Mouse (Mus musculus): ENCODE measurements around the gene Mpc1. TPM values are rescaled to one million over a fixed set of nuclear protein-coding genes. Genes with fewer than 3 reads are reported as not detected.
"Not testable (repeated sequence)": the region's sequence is repeated elsewhere in the genome, so short reads cannot be mapped to it uniquely, and the experiment has no call there.

The Mpc1 gene
- polyA plus RNA-seq, 1 experiment from 2014 or later, result 106 TPM

DNA sequence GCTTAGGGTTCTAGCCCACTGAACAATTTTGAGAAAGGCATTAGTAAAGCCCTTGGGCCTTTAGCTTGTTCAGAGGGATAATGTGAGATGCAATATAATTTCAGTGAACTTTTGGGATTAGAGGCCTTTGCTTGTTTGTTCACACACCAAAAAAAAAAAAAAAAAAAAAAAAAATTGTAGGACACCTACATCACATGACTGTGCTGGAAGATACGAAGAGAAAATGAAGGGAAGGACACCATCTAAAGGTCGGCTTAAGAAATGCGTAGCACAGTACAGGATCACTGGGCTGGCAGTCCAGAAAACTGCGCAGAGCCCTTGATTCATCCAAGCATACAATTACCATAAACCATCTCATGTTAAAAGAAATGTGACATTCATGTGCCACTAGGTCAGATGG, 18.8 kb downstream of the Mpc1 start:
- Histone ChIP-seq H3K9me3 (no peaks in the 10 kb centered on the region), H3K4me1 (replicated peaks) (no peaks in the 10 kb centered on the region), H3K4me3 (replicated peaks) (no peak overlapping the region), H3K36me3 (peaks cover 3% of the 10 kb centered on the region; the same call in 1 of the 2 replicates), H3K27me3 (0 out of 2 replicates have a peak, but pooled peaks cover 5% of the 10 kb centered on the region), H3K4me2 (no peak overlapping the region), H3K9ac (replicated peaks) (no peak overlapping the region), H3K27ac (no peak overlapping the region)
- ATAC-seq (ENCODE audit: insufficient number of reproducible peaks, insufficient read depth, low FRiP score, low TSS enrichment, low read depth), result no peak
- 80% methylated on average over 4 of the region's 4 CpGs for WGBS

- H3K4me2 ChIP-seq, result no peak overlapping the region
- H3K27ac ChIP-seq, result no peak overlapping the region
- H3K27me3 ChIP-seq, result 0 out of 2 replicates have a peak, but pooled peaks cover 5% of the 10 kb centered on the region
- no peak overlapping the region for H3K9ac ChIP-seq (replicated peaks)
- no peak overlapping the region for H3K4me3 ChIP-seq (replicated peaks)
- no peaks in the 10 kb centered on the region for H3K4me1 ChIP-seq (replicated peaks)
- no peaks in the 10 kb centered on the region for H3K9me3 ChIP-seq
- 66% methylated on average over 7 of the region's 7 CpGs for WGBS
- no peak for ATAC-seq (ENCODE audit: insufficient number of reproducible peaks, insufficient read depth, low FRiP score, low TSS enrichment, low read depth)
- peaks cover under 1% of the 10 kb centered on the region; the same call in 1 of the 2 replicates for H3K36me3 ChIP-seq
Observed at GRCm38 (mm10) chr17:8302772-8303438, 20.2 kb downstream of the Mpc1 start.

- no peak overlapping the region for H3K9ac ChIP-seq (replicated peaks)
- no peaks in the 10 kb centered on the region for H3K36me3 ChIP-seq
- H3K4me3 ChIP-seq (replicated peaks), result no peak overlapping the region
- no peaks in the 10 kb centered on the region for H3K9me3 ChIP-seq
- WGBS, result 66% methylated on average over 5 of the region's 5 CpGs
- no peak for ATAC-seq (ENCODE audit: insufficient number of reproducible peaks, insufficient read depth, low FRiP score, low TSS enrichment, low read depth)
- no peak overlapping the region for H3K4me2 ChIP-seq
- no peak overlapping the region for H3K27ac ChIP-seq
- 0 out of 2 replicates have a peak, but pooled peaks cover 5% of the 10 kb centered on the region for H3K27me3 ChIP-seq
- H3K4me1 ChIP-seq (replicated peaks), result no peaks in the 10 kb centered on the region
Observed at GRCm38 (mm10) chr17:8303671-8304070, 21.0 kb downstream of the Mpc1 start.

- Histone ChIP-seq H3K9ac (replicated peaks) (no peak overlapping the region), H3K4me1 (replicated peaks) (no peaks in the 10 kb centered on the region), H3K4me2 (no peak overlapping the region), H3K4me3 (replicated peaks) (no peak overlapping the region), H3K27me3 (0 out of 2 replicates have a peak, but pooled peaks cover 5% of the 10 kb centered on the region), H3K36me3 (no peaks in the 10 kb centered on the region), H3K9me3 (no peaks in the 10 kb centered on the region), H3K27ac (no peak overlapping the region)
- ATAC-seq (ENCODE audit: insufficient number of reproducible peaks, insufficient read depth, low FRiP score, low TSS enrichment, low read depth), result no peak
- WGBS, result 26% methylated on average over 3 of the region's 3 CpGs
Observed at GRCm38 (mm10) chr17:8305801-8306200, 23.1 kb downstream of the Mpc1 start.

DNA sequence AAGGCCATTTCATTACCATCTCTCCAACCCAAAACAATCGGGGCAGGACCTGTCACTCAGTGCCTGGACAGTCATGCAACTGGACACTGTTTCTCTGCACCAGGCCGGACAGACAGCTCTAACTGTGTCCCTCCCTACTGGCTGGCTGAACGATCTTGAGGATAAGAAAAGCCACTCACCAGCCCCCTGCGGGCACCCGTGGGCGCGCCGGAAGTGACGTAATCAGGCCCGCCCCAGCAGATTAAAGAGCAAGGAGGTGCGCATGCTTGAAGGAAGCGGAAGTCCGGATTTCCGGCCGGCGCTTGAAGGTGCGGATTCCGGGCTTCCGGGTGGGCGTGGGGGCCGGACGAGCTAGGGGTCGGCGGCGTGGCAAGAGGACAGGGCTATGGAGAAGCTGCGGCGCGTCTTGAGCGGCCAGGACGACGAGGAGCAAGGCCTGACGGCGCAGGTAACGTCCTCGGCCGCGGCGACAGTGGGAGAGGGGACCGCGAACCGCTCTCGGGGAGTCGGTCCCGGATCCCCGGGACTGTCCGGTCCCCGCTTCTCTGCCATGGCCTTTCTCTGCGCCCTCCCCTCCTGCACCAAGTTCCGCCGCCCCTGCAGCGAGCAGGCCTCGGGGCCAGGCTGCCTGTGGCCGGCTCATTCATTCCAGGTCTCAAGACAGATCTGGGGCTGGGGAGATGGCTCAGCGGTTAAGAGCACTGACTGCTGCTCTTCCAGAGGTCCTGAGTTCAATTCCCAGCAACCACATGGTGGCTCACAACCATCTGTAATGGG, 28.3 kb downstream of the Mpc1 start, which contains the start of gene Sft2d1:
TSS of gene Sft2d1 (plus strand) at position 265 of the 777 bp plus-strand sequence.
- under 1% methylated on average over 48 of the region's 54 CpGs for WGBS
- H3K9me3 ChIP-seq, result no peaks in the 10 kb centered on the region
- H3K36me3 ChIP-seq, result no peaks in the 10 kb centered on the region
- peak within 1 kb of the TSS; percentile 81 for H3K9ac ChIP-seq (replicated peaks)
- no peak within 1 kb of the TSS for H3K27ac ChIP-seq
- no peaks in the 10 kb centered on the region for H3K27me3 ChIP-seq
- peaks cover 13% of the 10 kb centered on the region for H3K4me1 ChIP-seq (replicated peaks)
- ATAC-seq (ENCODE audit: insufficient number of reproducible peaks, insufficient read depth, low FRiP score, low TSS enrichment, low read depth), result peak; percentile 81
- H3K4me2 ChIP-seq, result peak within 1 kb of the TSS; percentile 70
- peak within 1 kb of the TSS; percentile 89 for H3K4me3 ChIP-seq (replicated peaks)

- Histone ChIP-seq H3K27ac (no peak overlapping the region), H3K4me3 (replicated peaks) (peak overlapping the region; percentile 89), H3K9me3 (no peaks in the 10 kb centered on the region), H3K36me3 (no peaks in the 10 kb centered on the region), H3K4me1 (replicated peaks) (peaks cover 13% of the 10 kb centered on the region), H3K9ac (replicated peaks) (peak overlapping the region; percentile 81), H3K4me2 (peak overlapping the region; percentile 70), H3K27me3 (no peaks in the 10 kb centered on the region)
- no peak for ATAC-seq (ENCODE audit: insufficient number of reproducible peaks, insufficient read depth, low FRiP score, low TSS enrichment, low read depth)
- 57% methylated on average over 3 of the region's 3 CpGs for WGBS
Observed at GRCm38 (mm10) chr17:8311751-8312150, 29.0 kb downstream of the Mpc1 start.

DNA sequence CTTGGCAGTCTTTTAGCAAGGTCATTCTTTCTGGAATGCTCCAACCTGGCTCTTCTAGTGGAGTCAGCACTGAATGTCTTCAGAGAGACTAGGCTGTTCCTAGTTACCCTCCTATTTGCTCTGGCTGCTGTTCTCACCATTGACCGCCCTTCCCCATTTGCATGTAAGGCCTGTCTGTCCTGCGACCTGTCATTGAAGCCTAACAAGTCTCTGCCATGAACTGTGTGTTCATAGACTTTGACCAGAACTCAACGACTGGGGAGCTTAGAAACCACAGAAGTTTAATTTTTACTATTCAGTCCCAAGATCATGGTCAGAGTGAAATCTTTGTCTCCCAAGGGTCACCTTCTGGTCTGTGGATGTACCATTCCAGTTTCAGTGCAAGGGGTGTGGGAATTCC, 31.3 kb downstream of the Mpc1 start:
- Histone ChIP-seq H3K4me3 (replicated peaks) (no peak overlapping the region), H3K4me2 (no peak overlapping the region), H3K27me3 (no peaks in the 10 kb centered on the region), H3K9me3 (no peaks in the 10 kb centered on the region), H3K27ac (no peak overlapping the region), H3K9ac (replicated peaks) (no peak overlapping the region), H3K4me1 (replicated peaks) (peaks cover 13% of the 10 kb centered on the region), H3K36me3 (no peaks in the 10 kb centered on the region)
- no peak for ATAC-seq (ENCODE audit: insufficient number of reproducible peaks, insufficient read depth, low FRiP score, low TSS enrichment, low read depth)
- 93% methylated on average over 3 of the region's 3 CpGs for WGBS

DNA sequence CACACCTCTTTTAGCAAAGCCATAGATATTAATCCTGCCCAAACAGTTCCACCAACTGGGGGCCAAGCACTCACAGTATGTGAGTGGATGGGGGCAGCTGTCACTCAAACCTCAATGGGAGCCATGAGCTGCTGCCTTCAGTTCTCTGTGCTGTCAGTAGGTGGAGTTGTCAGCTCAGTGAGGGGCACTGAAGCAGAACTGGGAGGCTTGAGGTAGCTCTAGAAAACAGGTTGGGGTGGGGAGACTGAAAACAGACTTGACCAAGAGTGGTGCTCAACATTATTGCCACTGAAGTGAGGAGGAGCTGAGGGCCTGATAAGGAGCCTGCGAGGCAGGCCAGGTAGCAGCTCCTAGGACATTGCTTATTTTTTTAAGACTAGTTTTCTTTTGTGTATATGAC, 33.5 kb downstream of the Mpc1 start:
- no peaks in the 10 kb centered on the region for H3K36me3 ChIP-seq
- H3K27me3 ChIP-seq, result no peaks in the 10 kb centered on the region
- ATAC-seq (ENCODE audit: insufficient number of reproducible peaks, insufficient read depth, low FRiP score, low TSS enrichment, low read depth), result no peak
- no peaks in the 10 kb centered on the region for H3K9me3 ChIP-seq
- no peak overlapping the region for H3K4me3 ChIP-seq (replicated peaks)
- H3K4me1 ChIP-seq (replicated peaks), result peaks cover 13% of the 10 kb centered on the region
- H3K27ac ChIP-seq, result no peak overlapping the region
- 93% methylated on average over 1 of the region's 1 CpGs for WGBS
- H3K4me2 ChIP-seq, result no peak overlapping the region
- H3K9ac ChIP-seq (replicated peaks), result no peak overlapping the region

GRCm38 (mm10) chr17:8326877-8327276, 44.2 kb downstream of the Mpc1 start:
- H3K36me3 ChIP-seq, result peaks cover 16% of the 10 kb centered on the region
- not testable (repeated sequence) for H3K9me3 ChIP-seq; ATAC-seq (ENCODE audit: insufficient number of reproducible peaks, insufficient read depth, low FRiP score, low TSS enrichment, low read depth)

DNA sequence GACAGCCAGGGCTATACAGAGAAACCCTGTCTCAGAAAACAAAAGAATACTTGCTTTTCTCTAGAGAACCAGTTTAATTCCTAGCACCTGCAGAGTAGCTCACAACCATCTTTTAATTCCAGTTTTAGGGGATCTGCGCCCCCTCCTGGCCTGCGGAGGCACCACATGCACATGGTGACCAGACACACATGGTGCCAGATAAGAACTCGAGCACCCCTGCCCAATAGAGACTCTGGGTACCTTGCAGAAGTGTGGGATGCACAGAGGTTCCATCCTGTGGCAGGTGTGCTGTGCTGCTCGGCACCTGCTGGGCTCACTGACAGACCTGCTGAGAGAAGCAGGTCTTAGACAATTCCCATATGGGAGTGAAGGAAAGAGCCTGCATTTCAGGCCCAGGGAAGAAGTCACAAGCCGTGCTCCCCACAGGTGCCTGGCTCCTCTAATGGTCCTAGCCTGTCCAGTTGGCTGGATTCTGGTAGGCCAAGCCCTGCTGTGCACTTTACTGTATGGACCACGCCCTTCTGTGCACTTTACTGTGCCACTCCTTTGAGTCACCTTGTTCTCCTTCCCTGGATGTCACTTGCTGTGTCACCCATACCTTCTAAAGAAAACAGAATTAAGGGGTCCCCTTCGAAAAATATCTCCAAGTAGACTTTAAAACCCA, 45.9 kb downstream of the Mpc1 start:
- Histone ChIP-seq H3K27me3 (no peaks in the 10 kb centered on the region), H3K4me1 (replicated peaks) (no peaks in the 10 kb centered on the region), H3K27ac (no peak overlapping the region), H3K9ac (replicated peaks) (no peak overlapping the region), H3K36me3 (peaks cover 16% of the 10 kb centered on the region), H3K4me2 (no peak overlapping the region), H3K9me3 (no peaks in the 10 kb centered on the region), H3K4me3 (replicated peaks) (no peak overlapping the region)
- ATAC-seq (ENCODE audit: insufficient number of reproducible peaks, insufficient read depth, low FRiP score, low TSS enrichment, low read depth), result no peak
- 70% methylated on average over 7 of the region's 7 CpGs for WGBS

More at GRCm38 (mm10) chr17:8326877-8327276, 44.2 kb downstream of the Mpc1 start:
- 88% methylated on average over 10 of the region's 11 CpGs for WGBS
- H3K4me1 ChIP-seq (replicated peaks); H3K27me3 ChIP-seq; H3K4me2 ChIP-seq; H3K9ac ChIP-seq (replicated peaks); H3K4me3 ChIP-seq (replicated peaks); H3K27ac ChIP-seq: not testable (repeated sequence)

- Histone ChIP-seq H3K36me3 (peaks cover 16% of the 10 kb centered on the region), H3K9ac (replicated peaks) (no peak overlapping the region), H3K9me3 (no peaks in the 10 kb centered on the region), H3K4me1 (replicated peaks) (no peaks in the 10 kb centered on the region), H3K27me3 (no peaks in the 10 kb centered on the region), H3K4me2 (no peak overlapping the region), H3K4me3 (replicated peaks) (no peak overlapping the region), H3K27ac (no peak overlapping the region)
- ATAC-seq (ENCODE audit: insufficient number of reproducible peaks, insufficient read depth, low FRiP score, low TSS enrichment, low read depth), result no peak
- WGBS, result 69% methylated on average over 5 of the region's 5 CpGs
Observed at GRCm38 (mm10) chr17:8330602-8331001, 47.9 kb downstream of the Mpc1 start.

Data from limb, embryonic 12.5 days (tissue).